Mouse (Mus musculus): ENCODE results near the gene Plekhb2.

DNA sequence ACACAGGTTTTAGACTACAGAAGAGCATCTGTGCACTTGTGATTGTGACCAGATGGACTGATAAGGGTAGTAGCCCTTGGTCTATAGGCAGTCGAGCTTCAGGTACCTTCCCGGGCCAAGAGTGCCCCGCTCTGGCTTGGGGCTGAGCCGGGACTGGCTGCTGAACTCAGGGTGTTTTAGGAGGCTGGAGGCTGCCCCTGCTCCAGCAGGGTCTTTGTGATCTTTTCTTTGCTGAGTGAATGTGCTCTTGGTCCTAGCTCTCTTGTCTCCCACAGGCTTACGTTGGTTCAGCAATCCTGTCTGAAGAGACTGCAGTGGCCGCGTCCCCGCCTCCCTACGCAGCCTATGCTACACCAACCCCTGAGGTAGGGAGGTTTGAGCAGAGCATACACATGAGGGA is 16.1 kb downstream of the Plekhb2 start:
- TF ChIP-seq NANOG (IDR thresholded peaks at IDR 0.05; ENCODE audit: borderline replicate concordance, low read length) = no peak
- no peak for TF ChIP-seq CTCF (conservative IDR thresholded peaks at IDR 0.05; ENCODE audit: low read length)
- no peak for TF ChIP-seq POU5F1 (IDR thresholded peaks at IDR 0.05; ENCODE audit: borderline replicate concordance, low read length)

All from E14TG2a.4 (cell line).